Mouse (Mus musculus): ENCODE data around the gene Lpcat3. TPM values are rescaled to one million over a fixed set of nuclear protein-coding genes. Genes with fewer than 3 reads are reported as not detected.

Gene Lpcat3
- polyA plus RNA-seq, 1 experiment from 2014 or later = 52.0 TPM

- WGBS = 79% methylated on average over 8 of the region's 8 CpGs
- Histone ChIP-seq H3K4me2 (no peak overlapping the region), H3K9ac (no peak overlapping the region), H3K4me3 (no peak overlapping the region), H3K4me1 (peaks cover 9% of the 10 kb centered on the region), H3K9me3 (no peaks in the 10 kb centered on the region), H3K36me3 (no peaks in the 10 kb centered on the region), H3K27me3 (no peaks in the 10 kb centered on the region), H3K27ac (no peak overlapping the region)
- ATAC-seq (ENCODE audit: insufficient number of reproducible peaks, insufficient read depth, low FRiP score, low TSS enrichment, low read depth) = no peak
These were observed 67.3 kb downstream of the Lpcat3 start for GRCm38 (mm10) chr6:124729850-124730705.

GRCm38 (mm10) chr6:124731038-124731437, 68.2 kb downstream of the Lpcat3 start:
- ATAC-seq (ENCODE audit: insufficient number of reproducible peaks, insufficient read depth, low FRiP score, low TSS enrichment, low read depth) = no peak
- WGBS = 86% methylated on average over 7 of the region's 7 CpGs

GRCm38 (mm10) chr6:124732476-124733370, 69.9 kb downstream of the Lpcat3 start:
- Histone ChIP-seq H3K4me2 (no peak overlapping the region; the same call in 1 of the 2 replicates), H3K9ac (peak overlapping the region; percentile 59; the same call in 1 of the 2 replicates), H3K27ac (no peak overlapping the region), H3K4me1 (peaks cover 9% of the 10 kb centered on the region), H3K36me3 (no peaks in the 10 kb centered on the region), H3K4me3 (no peak overlapping the region), H3K9me3 (no peaks in the 10 kb centered on the region), H3K27me3 (no peaks in the 10 kb centered on the region)
- 51% methylated on average over 19 of the region's 19 CpGs for WGBS
- no peak for ATAC-seq (ENCODE audit: insufficient number of reproducible peaks, insufficient read depth, low FRiP score, low TSS enrichment, low read depth)

More at GRCm38 (mm10) chr6:124731038-124731437, 68.2 kb downstream of the Lpcat3 start:
- Histone ChIP-seq H3K36me3 (no peaks in the 10 kb centered on the region), H3K9me3 (no peaks in the 10 kb centered on the region), H3K4me2 (no peak overlapping the region), H3K27ac (no peak overlapping the region), H3K4me3 (no peak overlapping the region), H3K27me3 (no peaks in the 10 kb centered on the region), H3K4me1 (peaks cover 9% of the 10 kb centered on the region), H3K9ac (no peak overlapping the region)

GRCm38 (mm10) chr6:124734417-124734816, 71.6 kb downstream of the Lpcat3 start:
- Histone ChIP-seq H3K27me3 (no peaks in the 10 kb centered on the region), H3K27ac (no peak overlapping the region), H3K4me3 (no peak overlapping the region), H3K4me2 (no peak overlapping the region), H3K9ac (no peak overlapping the region), H3K9me3 (no peaks in the 10 kb centered on the region), H3K36me3 (peaks cover 9% of the 10 kb centered on the region), H3K4me1 (peaks cover 22% of the 10 kb centered on the region)
- 86% methylated on average over 3 of the region's 3 CpGs for WGBS
- no peak for ATAC-seq (ENCODE audit: insufficient number of reproducible peaks, insufficient read depth, low FRiP score, low TSS enrichment, low read depth)

- Histone ChIP-seq H3K9ac (no peak overlapping the region), H3K4me2 (no peak overlapping the region), H3K27me3 (no peaks in the 10 kb centered on the region), H3K4me1 (peaks cover 36% of the 10 kb centered on the region), H3K4me3 (no peak overlapping the region), H3K27ac (no peak overlapping the region), H3K36me3 (peaks cover 9% of the 10 kb centered on the region), H3K9me3 (no peaks in the 10 kb centered on the region)
- WGBS = 86% methylated on average over 11 of the region's 11 CpGs
- ATAC-seq (ENCODE audit: insufficient number of reproducible peaks, insufficient read depth, low FRiP score, low TSS enrichment, low read depth) = no peak
These were observed 74.2 kb downstream of the Lpcat3 start for GRCm38 (mm10) chr6:124737040-124737439.

GRCm38 (mm10) chr6:124738511-124739023, 75.7 kb downstream of the Lpcat3 start, which contains the start of gene Ptpn6:
Gene Ptpn6, minus strand, starts transcription at chr6:124738714.
- H3K9ac ChIP-seq = peak within 1 kb of the TSS; percentile 51; the same call in 1 of the 2 replicates
- H3K9me3 ChIP-seq = no peaks in the 10 kb centered on the region
- WGBS = 22% methylated on average over 15 of the region's 15 CpGs
- peaks cover 20% of the 10 kb centered on the region for H3K36me3 ChIP-seq
- peaks cover 28% of the 10 kb centered on the region for H3K4me1 ChIP-seq
- peak; percentile 27; the same call in 1 of the 2 replicates for ATAC-seq (ENCODE audit: insufficient number of reproducible peaks, insufficient read depth, low FRiP score, low TSS enrichment, low read depth)
- no peak within 1 kb of the TSS for H3K4me3 ChIP-seq
- H3K4me2 ChIP-seq = peak within 1 kb of the TSS; percentile 78
- peak within 1 kb of the TSS; percentile 55 for H3K27ac ChIP-seq
- no peaks in the 10 kb centered on the region for H3K27me3 ChIP-seq

GRCm38 (mm10) chr6:124739231-124739796, 76.5 kb downstream of the Lpcat3 start:
- peaks cover 27% of the 10 kb centered on the region for H3K36me3 ChIP-seq
- 83% methylated on average over 10 of the region's 10 CpGs for WGBS
- H3K9ac ChIP-seq = peak overlapping the region; percentile 51; the same call in 1 of the 2 replicates
- no peaks in the 10 kb centered on the region for H3K27me3 ChIP-seq
- H3K27ac ChIP-seq = peak overlapping the region; percentile 55; the same call in 1 of the 2 replicates
- ATAC-seq (ENCODE audit: insufficient number of reproducible peaks, insufficient read depth, low FRiP score, low TSS enrichment, low read depth) = no peak
- H3K9me3 ChIP-seq = no peaks in the 10 kb centered on the region
- no peak overlapping the region for H3K4me3 ChIP-seq
- peaks cover 28% of the 10 kb centered on the region for H3K4me1 ChIP-seq
- peak overlapping the region; percentile 78; the same call in 1 of the 2 replicates for H3K4me2 ChIP-seq

GRCm38 (mm10) chr6:124740211-124740887, 77.5 kb downstream of the Lpcat3 start:
- Histone ChIP-seq H3K4me3 (peak overlapping the region; percentile 65), H3K4me2 (peak overlapping the region; percentile 78), H3K27ac (peak overlapping the region; percentile 99), H3K9ac (peak overlapping the region; percentile 92), H3K36me3 (peaks cover 36% of the 10 kb centered on the region), H3K9me3 (no peaks in the 10 kb centered on the region), H3K27me3 (no peaks in the 10 kb centered on the region), H3K4me1 (peaks cover 37% of the 10 kb centered on the region)
- peak; percentile 8; the same call in 1 of the 2 replicates for ATAC-seq (ENCODE audit: insufficient number of reproducible peaks, insufficient read depth, low FRiP score, low TSS enrichment, low read depth)
- under 1% methylated on average over 29 of the region's 29 CpGs for WGBS

GRCm38 (mm10) chr6:124740888-124741761, 78.3 kb downstream of the Lpcat3 start, which contains the start of gene Grcc10:
Gene Grcc10, minus strand, starts transcription at chr6:124741374.
- WGBS = under 1% methylated on average over 41 of the region's 41 CpGs
- peak within 1 kb of the TSS; percentile 78 for H3K4me2 ChIP-seq
- ATAC-seq (ENCODE audit: insufficient number of reproducible peaks, insufficient read depth, low FRiP score, low TSS enrichment, low read depth) = peak; percentile 71
- H3K9me3 ChIP-seq = no peaks in the 10 kb centered on the region
- H3K36me3 ChIP-seq = peaks cover 36% of the 10 kb centered on the region
- H3K4me3 ChIP-seq = peak within 1 kb of the TSS; percentile 65
- peak within 1 kb of the TSS; percentile 99 for H3K27ac ChIP-seq
- H3K9ac ChIP-seq = peak within 1 kb of the TSS; percentile 92
- H3K27me3 ChIP-seq = no peaks in the 10 kb centered on the region
- peaks cover 41% of the 10 kb centered on the region for H3K4me1 ChIP-seq

- Histone ChIP-seq H3K4me2 (peak overlapping the region; percentile 78), H3K36me3 (peaks cover 42% of the 10 kb centered on the region), H3K9me3 (no peaks in the 10 kb centered on the region), H3K27ac (peak overlapping the region; percentile 99), H3K4me3 (peak overlapping the region; percentile 65), H3K4me1 (peaks cover 48% of the 10 kb centered on the region), H3K27me3 (no peaks in the 10 kb centered on the region), H3K9ac (peak overlapping the region; percentile 92)
- 69% methylated on average over 3 of the region's 3 CpGs for WGBS
- ATAC-seq (ENCODE audit: insufficient number of reproducible peaks, insufficient read depth, low FRiP score, low TSS enrichment, low read depth) = no peak
These were observed 79.0 kb downstream of the Lpcat3 start for GRCm38 (mm10) chr6:124741842-124742241.
